Mouse (Mus musculus): ENCODE measurements around the gene Gpr142. TPM values are rescaled to one million over a fixed set of nuclear protein-coding genes. Genes with fewer than 3 reads are reported as not detected.

Gpr142 gene
- polyA plus RNA-seq, 1 experiment = not detected

DNA sequence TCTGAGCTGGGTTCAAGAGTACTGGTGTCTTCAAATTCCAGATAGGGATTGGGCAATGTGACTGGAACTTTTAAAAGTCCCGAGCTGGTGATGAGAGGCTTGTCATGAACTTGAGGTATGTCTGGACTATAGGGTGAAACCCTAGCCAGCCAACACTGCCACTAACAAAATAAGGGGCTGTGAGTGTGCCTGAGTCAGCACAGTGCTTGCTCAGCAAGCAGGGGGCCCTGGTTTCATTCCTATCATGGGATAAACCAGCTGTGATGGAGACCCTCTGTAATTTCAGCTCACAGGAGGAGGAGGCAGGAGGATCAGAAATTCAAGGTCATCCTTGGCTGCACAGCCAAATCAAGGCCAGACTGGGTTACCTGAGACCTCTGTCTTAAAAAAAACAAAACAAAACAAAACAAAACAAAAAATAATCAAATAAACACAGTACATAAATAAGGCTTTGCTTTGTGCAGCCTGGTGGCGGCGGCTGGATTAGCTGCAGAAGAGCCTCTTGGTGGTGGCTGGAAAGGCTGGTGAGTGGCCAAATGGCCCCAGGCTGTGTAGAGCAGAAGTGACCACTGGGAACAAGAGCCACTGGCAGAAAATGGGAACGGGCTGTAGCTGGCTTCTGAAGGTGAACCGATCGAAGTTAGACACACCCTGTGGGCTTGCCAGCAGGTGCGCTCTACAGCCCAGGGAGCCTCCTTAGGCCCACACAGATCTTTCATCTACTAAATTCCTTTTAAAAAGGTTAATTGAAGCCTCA, 45.9 kb downstream of the Gpr142 start:
- Histone ChIP-seq H3K4me3 (ENCODE audit: insufficient read depth, low read depth, low read length) (no peak overlapping the region), H3K4me1 (ENCODE audit: control insufficient read depth, insufficient read depth, low read length) (peaks cover 19% of the 10 kb centered on the region), H3K27ac (ENCODE audit: insufficient read depth, low read depth, low read length) (peak overlapping the region; percentile 48; the same call in 1 of the 2 replicates), H3K27me3 (replicated peaks; ENCODE audit: control insufficient read depth, insufficient read depth, low read length) (no peaks in the 10 kb centered on the region), H3K36me3 (ENCODE audit: control insufficient read depth, insufficient read depth, low read length) (no peaks in the 10 kb centered on the region)
- DNase-seq = peak; percentile 63
- no peak for TF ChIP-seq CTCF (conservative IDR thresholded peaks at IDR 0.05; ENCODE audit: insufficient read depth, insufficient read length, low read depth, low read length)
- no peak for TF ChIP-seq POLR2A (IDR thresholded peaks at IDR 0.05; ENCODE audit: low read depth, low read length)
- 54% methylated on average over 7 of the region's 7 CpGs for WGBS

GRCm38 (mm10) chr11:114846336-114846735, 47.6 kb downstream of the Gpr142 start:
- TF ChIP-seq POLR2A (IDR thresholded peaks at IDR 0.05; ENCODE audit: low read depth, low read length) (no peak), CTCF (conservative IDR thresholded peaks at IDR 0.05; ENCODE audit: insufficient read depth, insufficient read length, low read depth, low read length) (no peak)
- H3K4me1 ChIP-seq (ENCODE audit: control insufficient read depth, insufficient read depth, low read length) = peaks cover 20% of the 10 kb centered on the region
- H3K27me3 ChIP-seq (replicated peaks; ENCODE audit: control insufficient read depth, insufficient read depth, low read length) = no peaks in the 10 kb centered on the region
- H3K27ac ChIP-seq (ENCODE audit: insufficient read depth, low read depth, low read length) = peak overlapping the region; percentile 41; the same call in 1 of the 2 replicates
- H3K36me3 ChIP-seq (ENCODE audit: control insufficient read depth, insufficient read depth, low read length) = no peaks in the 10 kb centered on the region
- H3K4me3 ChIP-seq (ENCODE audit: insufficient read depth, low read depth, low read length) = no peak overlapping the region
- no peak for DNase-seq
- 76% methylated on average over 4 of the region's 4 CpGs for WGBS

GRCm38 (mm10) chr11:114847008-114847407, 48.3 kb downstream of the Gpr142 start:
- Histone ChIP-seq H3K27ac (ENCODE audit: insufficient read depth, low read depth, low read length) (peak overlapping the region; percentile 41; the same call in 1 of the 2 replicates), H3K4me1 (ENCODE audit: control insufficient read depth, insufficient read depth, low read length) (peaks cover 20% of the 10 kb centered on the region)
- 70% methylated on average over 5 of the region's 5 CpGs for WGBS

DNA sequence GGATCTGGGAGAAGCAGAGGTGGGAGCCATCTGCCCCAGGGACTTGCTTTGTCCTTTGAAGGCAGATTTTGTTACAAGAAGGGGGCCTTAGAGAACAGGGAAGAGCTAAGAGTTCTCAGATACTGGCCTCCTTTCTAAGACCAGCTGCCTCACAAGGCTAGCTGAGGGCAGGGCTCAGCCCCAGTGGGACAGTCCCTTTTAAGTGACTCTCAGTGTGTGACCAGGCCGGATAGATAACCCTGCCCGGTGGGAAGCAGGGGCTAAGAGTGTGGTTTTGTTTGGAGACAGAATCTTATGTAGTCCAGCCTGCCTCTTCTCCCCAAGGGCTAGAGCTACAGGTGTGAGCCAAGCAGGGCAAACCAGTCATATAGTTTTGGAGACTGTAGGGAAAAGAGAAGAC, 50.8 kb downstream of the Gpr142 start:
- Histone ChIP-seq H3K4me1 (ENCODE audit: control insufficient read depth, insufficient read depth, low read length) (peaks cover 20% of the 10 kb centered on the region), H3K27me3 (replicated peaks; ENCODE audit: control insufficient read depth, insufficient read depth, low read length) (no peaks in the 10 kb centered on the region), H3K36me3 (ENCODE audit: control insufficient read depth, insufficient read depth, low read length) (no peaks in the 10 kb centered on the region), H3K27ac (ENCODE audit: insufficient read depth, low read depth, low read length) (peak overlapping the region; percentile 92), H3K4me3 (ENCODE audit: insufficient read depth, low read depth, low read length) (no peak overlapping the region)
- no peak for TF ChIP-seq POLR2A (IDR thresholded peaks at IDR 0.05; ENCODE audit: low read depth, low read length)
- no peak for TF ChIP-seq CTCF (conservative IDR thresholded peaks at IDR 0.05; ENCODE audit: insufficient read depth, insufficient read length, low read depth, low read length)
- WGBS = 15% methylated on average over 2 of the region's 2 CpGs
- no peak for DNase-seq

More at GRCm38 (mm10) chr11:114847008-114847407, 48.3 kb downstream of the Gpr142 start:
- Histone ChIP-seq H3K36me3 (ENCODE audit: control insufficient read depth, insufficient read depth, low read length) (no peaks in the 10 kb centered on the region), H3K4me3 (ENCODE audit: insufficient read depth, low read depth, low read length) (no peak overlapping the region), H3K27me3 (replicated peaks; ENCODE audit: control insufficient read depth, insufficient read depth, low read length) (no peaks in the 10 kb centered on the region)
- DNase-seq = no peak
- no peak for TF ChIP-seq POLR2A (IDR thresholded peaks at IDR 0.05; ENCODE audit: low read depth, low read length)
- no peak for TF ChIP-seq CTCF (conservative IDR thresholded peaks at IDR 0.05; ENCODE audit: insufficient read depth, insufficient read length, low read depth, low read length)

- 29% methylated on average over 5 of the region's 5 CpGs for WGBS
- H3K4me3 ChIP-seq (ENCODE audit: insufficient read depth, low read depth, low read length) = no peak overlapping the region
Observed at GRCm38 (mm10) chr11:114850066-114850451, 51.3 kb downstream of the Gpr142 start.

DNA sequence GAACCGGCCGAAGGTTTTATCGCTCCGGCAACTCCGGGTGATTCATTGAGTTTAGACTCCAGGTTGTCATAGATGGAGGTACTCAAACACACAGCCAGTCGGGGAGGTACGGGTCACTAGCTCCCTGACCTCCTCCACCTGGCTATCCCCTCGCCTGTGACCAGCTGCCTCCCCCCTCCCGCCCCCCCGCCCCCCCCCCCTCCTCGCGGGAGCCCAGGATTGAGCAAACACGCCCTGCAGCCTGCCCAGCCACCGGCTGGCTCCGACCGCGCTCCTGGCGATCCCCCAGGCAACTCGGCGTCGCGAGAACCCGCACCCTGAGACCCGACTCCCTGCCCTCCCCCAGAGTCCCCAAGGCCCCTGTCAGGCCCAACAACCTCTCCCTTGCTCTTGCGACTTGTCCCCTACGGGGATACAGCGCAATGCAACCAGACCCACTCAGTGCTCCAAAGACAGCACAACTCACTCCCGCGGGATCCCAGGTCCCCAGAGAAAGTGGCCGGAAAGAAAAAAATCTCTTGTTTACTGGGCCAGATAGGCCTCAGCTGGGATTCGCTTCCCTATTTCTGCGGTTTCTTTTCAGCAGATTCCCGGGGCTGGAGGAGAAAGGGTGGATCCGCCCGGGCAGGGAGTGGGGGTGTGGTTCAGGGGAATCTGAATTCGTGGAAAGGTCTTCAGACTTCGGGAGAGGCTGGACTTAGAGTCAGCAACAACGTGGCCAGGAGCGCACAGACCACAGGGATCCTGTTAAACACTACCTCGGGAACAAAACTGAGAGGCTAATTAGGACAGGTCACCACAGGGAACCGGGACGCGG, 51.9 kb downstream of the Gpr142 start, which contains the start of gene Gprc5c:
Gprc5c (plus strand) TSS at position 701 of the 817 bp plus-strand sequence.
- Histone ChIP-seq H3K36me3 (ENCODE audit: control insufficient read depth, insufficient read depth, low read length) (no peaks in the 10 kb centered on the region), H3K27me3 (replicated peaks; ENCODE audit: control insufficient read depth, insufficient read depth, low read length) (no peaks in the 10 kb centered on the region), H3K4me3 (ENCODE audit: insufficient read depth, low read depth, low read length) (peak within 1 kb of the TSS; percentile 86), H3K27ac (ENCODE audit: insufficient read depth, low read depth, low read length) (peak within 1 kb of the TSS; percentile 99), H3K4me1 (ENCODE audit: control insufficient read depth, insufficient read depth, low read length) (peaks cover 26% of the 10 kb centered on the region)
- WGBS = 3% methylated on average over 35 of the region's 43 CpGs
- no peak for TF ChIP-seq CTCF (conservative IDR thresholded peaks at IDR 0.05; ENCODE audit: insufficient read depth, insufficient read length, low read depth, low read length)
- peak; percentile 16 for TF ChIP-seq POLR2A (IDR thresholded peaks at IDR 0.05; ENCODE audit: low read depth, low read length)
- DNase-seq = peak; percentile 94

More at GRCm38 (mm10) chr11:114850066-114850451, 51.3 kb downstream of the Gpr142 start:
- Histone ChIP-seq H3K4me1 (ENCODE audit: control insufficient read depth, insufficient read depth, low read length) (peaks cover 25% of the 10 kb centered on the region), H3K27ac (ENCODE audit: insufficient read depth, low read depth, low read length) (peak overlapping the region; percentile 92), H3K27me3 (replicated peaks; ENCODE audit: control insufficient read depth, insufficient read depth, low read length) (no peaks in the 10 kb centered on the region), H3K36me3 (ENCODE audit: control insufficient read depth, insufficient read depth, low read length) (no peaks in the 10 kb centered on the region)
- no peak for TF ChIP-seq CTCF (conservative IDR thresholded peaks at IDR 0.05; ENCODE audit: insufficient read depth, insufficient read length, low read depth, low read length)
- no peak for TF ChIP-seq POLR2A (IDR thresholded peaks at IDR 0.05; ENCODE audit: low read depth, low read length)
- peak; percentile 83 for DNase-seq

DNA sequence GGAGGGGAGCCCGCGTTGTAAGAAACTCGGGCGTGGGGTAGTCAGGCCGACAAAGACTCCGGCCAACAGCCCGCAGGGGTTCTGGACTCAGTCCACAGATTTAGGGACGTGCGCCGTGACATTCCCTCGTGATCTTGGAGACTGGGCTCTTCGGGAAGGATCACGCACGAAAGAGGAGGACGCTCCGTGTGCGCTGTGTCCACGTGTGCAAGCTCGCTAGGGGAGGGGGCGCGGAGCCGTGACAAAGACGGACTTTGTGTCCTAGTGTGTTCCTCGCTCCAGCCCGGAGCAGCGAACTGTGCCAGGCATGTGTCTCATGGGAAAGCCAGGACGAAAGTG, 52.5 kb downstream of the Gpr142 start:
- WGBS = under 1% methylated on average over 27 of the region's 27 CpGs
- Histone ChIP-seq H3K4me1 (ENCODE audit: control insufficient read depth, insufficient read depth, low read length) (peaks cover 27% of the 10 kb centered on the region), H3K27ac (ENCODE audit: insufficient read depth, low read depth, low read length) (peak overlapping the region; percentile 99), H3K4me3 (ENCODE audit: insufficient read depth, low read depth, low read length) (peak overlapping the region; percentile 86), H3K27me3 (replicated peaks; ENCODE audit: control insufficient read depth, insufficient read depth, low read length) (no peaks in the 10 kb centered on the region), H3K36me3 (ENCODE audit: control insufficient read depth, insufficient read depth, low read length) (no peaks in the 10 kb centered on the region)
- TF ChIP-seq CTCF (conservative IDR thresholded peaks at IDR 0.05; ENCODE audit: insufficient read depth, insufficient read length, low read depth, low read length) = no peak
- TF ChIP-seq POLR2A (IDR thresholded peaks at IDR 0.05; ENCODE audit: low read depth, low read length) = no peak
- no peak for DNase-seq

Data from kidney, adult 2 months (tissue).